Mouse (Mus musculus) testis, adult 2 months (tissue): ENCODE results near the gene C1qc.

Experiments
- CTCF ChIP-seq: fragments of 200-500 bp; IDR thresholded peaks from 2 replicates; pipeline ENCODE4 v1.5.1; 2012; ENCODE audit warnings: low read depth, mild to moderate bottlenecking, inconsistent platforms, low read length, moderate library complexity; ENCODE audit not compliant: control insufficient read depth, insufficient read depth, insufficient replicate concordance
- POLR2A ChIP-seq: fragments of 200-500 bp; IDR thresholded peaks from 2 replicates; pipeline ENCODE4 v1.6.1; 2012; ENCODE audit warnings: low read depth, mild to moderate bottlenecking, inconsistent platforms, low read length, moderate library complexity; ENCODE audit not compliant: control insufficient read depth

- TF ChIP-seq CTCF (no peak), POLR2A (no peak)
Observed at GRCm38 (mm10) chr4:136912841-136913240, 20.0 kb upstream of the C1qc start.
